Mouse (Mus musculus): ENCODE measurements around the gene Slc44a2.

GRCm38 (mm10) chr9:21291022-21291787 lies 29.3 kb upstream of the Slc44a2 start, which contains the start of gene Cdkn2d:
- peak; percentile 44 for TF ChIP-seq CTCF (IDR thresholded peaks at IDR 0.05; ENCODE audit: low read depth)
- 0 out of 2 replicates have a peak, but pooled peaks have one; percentile 68 for TF ChIP-seq EP300 (IDR thresholded peaks at IDR 0.05; ENCODE audit: low read depth)
